Mouse (Mus musculus): ENCODE results near the gene Rasa4. TPM values are rescaled to one million over a fixed set of nuclear protein-coding genes. Genes with fewer than 3 reads are reported as not detected.

The Rasa4 gene
- polyA plus RNA-seq, 1 experiment = 0.06 TPM

DNA sequence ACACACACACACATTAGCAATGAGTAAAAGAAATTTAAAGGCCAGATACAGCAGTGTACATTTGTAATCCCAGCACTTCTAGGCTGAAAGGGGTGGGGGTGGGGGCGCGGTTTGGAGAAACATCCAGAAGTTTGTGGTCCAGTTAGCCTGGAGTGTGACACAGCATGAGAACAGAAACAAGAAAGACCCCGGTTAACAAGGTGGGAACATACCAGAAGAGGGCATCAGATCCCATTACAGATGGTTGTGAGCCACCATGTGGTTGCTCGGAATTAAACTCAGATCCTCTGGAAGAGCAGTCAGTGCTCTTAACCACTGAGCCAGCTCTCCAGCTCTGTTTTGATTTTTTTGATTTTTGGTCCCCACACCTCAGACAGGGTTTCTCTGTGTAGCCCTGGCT lies 27.7 kb upstream of the Rasa4 start:
- no peak for TF ChIP-seq GATA1 (IDR thresholded peaks at IDR 0.05; ENCODE audit: low read length)

GRCm38 (mm10) chr5:136057085-136057484 lies 26.6 kb upstream of the Rasa4 start:
- no peak for TF ChIP-seq GATA1 (IDR thresholded peaks at IDR 0.05; ENCODE audit: low read length)

DNA sequence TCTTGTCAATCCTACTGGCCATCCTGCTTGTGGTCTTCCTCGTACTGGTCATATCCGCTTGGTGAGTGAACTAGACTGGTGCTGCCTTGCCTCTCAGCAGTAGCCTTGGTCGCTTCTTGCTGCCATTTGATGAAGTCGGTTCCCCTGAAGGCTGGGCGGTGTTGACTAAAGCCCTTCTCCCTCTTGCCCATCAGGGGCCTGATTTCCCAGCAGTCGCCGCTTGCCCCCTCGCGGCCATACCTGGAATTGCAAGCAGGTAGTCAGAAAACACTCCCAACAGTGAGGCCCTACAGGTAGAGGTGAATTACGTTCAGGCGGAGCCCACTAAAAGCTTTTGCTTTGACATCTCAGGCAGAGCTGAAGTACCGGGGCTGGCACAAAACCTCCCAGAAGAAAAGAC lies 22.1 kb upstream of the Rasa4 start:
- TF ChIP-seq GATA1 (IDR thresholded peaks at IDR 0.05; ENCODE audit: low read length) = no peak

DNA sequence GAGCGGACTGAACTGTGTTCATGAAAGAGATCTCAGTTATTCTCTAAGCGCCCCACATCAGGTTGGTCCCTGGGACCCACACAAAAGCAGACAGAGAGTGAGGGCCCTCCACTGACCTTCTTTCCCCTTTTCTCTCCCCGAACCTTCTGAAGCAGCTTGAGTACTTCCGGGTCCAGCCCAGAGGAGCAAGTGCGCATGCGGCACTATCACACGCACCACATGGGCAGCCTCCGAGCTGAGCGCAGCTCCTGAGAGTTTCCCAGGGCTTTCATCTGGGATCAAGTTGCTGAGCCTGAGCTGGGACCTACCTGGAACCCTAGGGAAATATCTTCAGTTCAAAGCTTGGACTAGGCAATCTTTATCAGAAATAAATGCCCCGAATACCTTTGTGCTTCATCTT lies 19.8 kb upstream of the Rasa4 start:
- no peak for TF ChIP-seq GATA1 (IDR thresholded peaks at IDR 0.05; ENCODE audit: low read length)

DNA sequence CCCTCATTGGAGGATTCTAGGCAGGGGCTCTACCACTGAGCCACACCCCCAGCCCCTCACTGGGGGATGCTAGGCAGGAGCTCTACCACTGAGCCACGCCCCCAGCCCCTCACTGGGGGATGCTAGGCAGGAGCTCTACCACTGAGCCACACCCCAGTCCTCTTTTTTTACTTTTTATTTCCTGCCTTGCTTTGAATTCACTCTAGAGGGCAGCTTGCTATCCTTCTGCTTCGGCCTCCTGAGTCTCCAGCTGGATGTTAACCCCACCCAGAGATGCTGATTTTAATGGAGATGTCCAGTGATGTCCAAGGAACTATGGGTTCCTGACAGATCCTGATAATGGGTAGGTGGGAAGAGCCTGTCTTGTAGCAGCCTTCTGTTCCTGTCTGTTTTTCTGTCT lies 14.3 kb upstream of the Rasa4 start:
- no peak for TF ChIP-seq GATA1 (IDR thresholded peaks at IDR 0.05; ENCODE audit: low read length)

- TF ChIP-seq GATA1 (IDR thresholded peaks at IDR 0.05; ENCODE audit: low read length) = no peak
These were observed 10.7 kb upstream of the Rasa4 start for GRCm38 (mm10) chr5:136073051-136073450.

- no peak for TF ChIP-seq GATA1 (IDR thresholded peaks at IDR 0.05; ENCODE audit: low read length)
These were observed 10.2 kb upstream of the Rasa4 start for GRCm38 (mm10) chr5:136073526-136073925.

DNA sequence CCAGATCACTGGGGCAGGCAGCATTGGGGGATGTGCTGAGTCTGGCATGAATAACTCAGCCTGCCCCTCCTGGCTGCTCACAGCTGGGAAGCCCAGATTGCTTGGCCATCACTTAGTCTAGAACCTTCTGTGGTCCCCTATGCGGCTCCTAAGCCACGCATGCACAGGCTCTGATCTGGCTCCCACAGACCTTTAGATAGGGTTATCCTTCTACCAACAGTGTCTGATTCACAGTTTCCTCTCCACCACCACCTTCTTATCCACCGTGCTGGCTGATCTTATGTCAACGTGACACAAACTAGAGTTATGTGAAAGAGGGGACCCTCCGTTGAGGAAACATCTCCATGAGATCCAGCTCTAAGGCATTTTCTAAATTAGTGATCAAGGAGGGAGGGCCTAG lies 8.6 kb upstream of the Rasa4 start:
- no peak for TF ChIP-seq GATA1 (IDR thresholded peaks at IDR 0.05; ENCODE audit: low read length)

DNA sequence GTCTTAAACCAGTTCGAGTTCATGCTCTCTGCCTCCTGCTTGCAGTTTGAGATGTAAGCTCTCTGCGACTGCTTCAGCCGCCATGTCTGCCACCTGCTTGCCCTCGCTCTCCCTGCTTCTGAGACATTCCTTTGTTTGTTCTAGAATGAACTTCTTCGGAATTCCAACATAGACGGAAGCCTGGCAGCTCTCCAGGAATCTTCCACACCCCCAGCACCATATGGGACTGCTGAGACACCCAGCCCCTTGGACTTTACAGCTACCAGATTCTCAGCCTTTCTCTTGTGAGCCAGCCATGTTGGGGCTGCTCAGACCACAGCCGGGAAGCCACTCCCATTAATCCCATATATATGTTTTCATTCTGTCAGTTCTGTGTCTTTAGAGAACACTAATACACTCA lies 7.4 kb upstream of the Rasa4 start:
- TF ChIP-seq GATA1 (IDR thresholded peaks at IDR 0.05; ENCODE audit: low read length) = no peak

DNA sequence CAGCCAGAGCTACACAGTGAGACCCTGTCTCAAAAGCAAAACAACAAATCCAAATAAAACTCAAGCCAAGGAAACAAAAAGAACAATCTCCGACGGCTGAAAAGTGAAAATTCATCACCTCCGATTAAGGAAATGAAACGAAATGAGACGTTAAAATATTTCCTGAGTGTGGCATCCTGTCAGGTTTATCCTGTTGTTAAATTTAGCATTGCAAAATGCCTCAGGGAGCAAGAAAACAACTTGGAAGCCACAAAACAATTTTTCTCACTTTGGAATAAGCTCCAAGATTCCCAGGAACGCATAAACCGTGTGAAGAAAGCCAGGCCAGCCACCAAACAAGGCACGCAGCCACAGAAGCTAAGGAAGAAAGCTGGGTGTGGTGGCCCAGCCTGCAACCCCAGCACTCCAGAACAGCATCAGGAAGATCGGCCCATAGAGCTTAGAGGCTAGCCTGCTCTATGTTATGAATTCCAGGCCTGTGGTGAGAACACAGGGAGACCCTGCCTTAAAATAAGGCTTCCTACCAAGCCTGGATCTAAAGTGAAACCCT lies 6.6 kb upstream of the Rasa4 start:
- TF ChIP-seq GATA1 (IDR thresholded peaks at IDR 0.05; ENCODE audit: low read length) = no peak

DNA sequence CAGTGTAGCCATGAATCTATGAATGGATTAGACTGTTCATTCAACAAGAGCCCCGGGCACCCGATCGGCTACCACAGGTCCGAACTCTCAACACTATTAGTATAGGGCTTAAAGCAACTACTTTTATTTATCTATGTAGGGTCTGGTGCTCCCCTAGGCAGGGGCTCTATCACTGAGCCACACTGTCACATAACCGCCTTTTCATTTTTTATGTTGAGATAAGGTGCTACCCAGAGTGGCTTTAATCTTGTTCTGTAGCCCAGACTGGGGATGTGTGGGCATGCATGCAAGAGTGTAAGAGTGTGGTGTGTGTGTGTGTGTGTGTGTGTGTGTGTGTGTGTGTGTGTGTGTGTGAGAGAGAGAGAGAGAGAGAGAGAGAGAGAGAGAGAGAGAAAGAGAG lies 5.6 kb upstream of the Rasa4 start:
- TF ChIP-seq GATA1 (IDR thresholded peaks at IDR 0.05; ENCODE audit: low read length) = no peak

DNA sequence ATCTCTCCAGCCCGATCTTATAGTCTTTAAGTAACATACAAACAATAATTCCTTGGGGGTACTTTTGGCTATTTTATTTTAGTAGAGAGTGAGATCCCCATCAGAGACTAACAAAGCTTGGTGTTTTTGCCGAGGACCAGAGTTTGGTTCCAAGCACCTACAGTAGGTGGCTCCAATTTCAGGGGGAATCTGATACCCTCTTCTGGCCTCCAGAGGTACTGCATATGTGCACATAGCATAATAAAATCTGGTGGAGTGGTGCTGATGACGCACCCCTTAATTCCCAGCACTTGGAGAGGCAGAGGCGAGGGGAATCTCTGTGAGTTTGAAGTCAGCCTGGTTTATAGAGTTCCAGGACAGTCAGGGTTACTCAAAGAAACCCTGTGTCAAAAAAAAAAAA lies 1.4 kb upstream of the Rasa4 start:
- TF ChIP-seq GATA1 (IDR thresholded peaks at IDR 0.05; ENCODE audit: low read length) = no peak

- TF ChIP-seq GATA1 (IDR thresholded peaks at IDR 0.05; ENCODE audit: low read length) = no peak
These were observed 597 bp downstream of the Rasa4 start for GRCm38 (mm10) chr5:136084144-136084881.

DNA sequence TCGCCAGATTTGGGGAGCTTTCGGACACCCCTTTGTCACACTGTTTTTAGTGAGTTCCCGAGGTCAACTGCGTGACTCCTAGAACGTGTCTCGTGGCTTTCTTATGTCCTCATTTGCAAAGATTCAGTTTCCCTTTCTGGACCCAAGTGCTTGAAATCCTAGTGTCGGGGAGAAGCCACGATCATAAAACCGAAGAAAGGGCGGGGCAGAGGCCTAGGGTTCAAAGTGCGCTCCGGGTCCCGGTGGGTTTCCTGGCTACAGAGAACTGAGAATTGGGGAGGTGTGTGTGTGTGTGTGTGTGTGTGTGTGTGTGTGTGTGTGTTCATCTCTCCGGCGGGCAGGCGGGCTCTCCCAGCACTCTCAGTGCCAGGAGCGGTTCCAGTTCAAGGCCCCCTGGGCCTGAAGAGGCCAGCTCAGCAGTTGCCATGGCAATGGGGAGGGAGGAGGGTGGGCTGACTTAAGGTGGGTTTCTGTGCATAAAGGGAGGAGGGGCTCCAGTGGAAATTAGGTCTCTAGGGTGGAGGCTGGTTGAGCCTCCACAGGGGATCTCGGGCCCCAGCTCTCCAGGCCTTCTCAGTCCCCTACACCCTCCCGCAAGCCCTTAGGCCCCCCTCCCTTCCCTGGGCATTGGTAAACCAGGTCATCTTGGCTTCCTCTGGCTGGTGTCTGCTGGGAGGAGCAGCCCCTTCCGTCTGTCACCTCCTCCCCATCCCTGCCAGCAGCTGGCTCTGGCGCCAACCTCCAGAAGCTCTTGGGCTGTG lies 1.4 kb downstream of the Rasa4 start:
- no peak for TF ChIP-seq GATA1 (IDR thresholded peaks at IDR 0.05; ENCODE audit: low read length)

DNA sequence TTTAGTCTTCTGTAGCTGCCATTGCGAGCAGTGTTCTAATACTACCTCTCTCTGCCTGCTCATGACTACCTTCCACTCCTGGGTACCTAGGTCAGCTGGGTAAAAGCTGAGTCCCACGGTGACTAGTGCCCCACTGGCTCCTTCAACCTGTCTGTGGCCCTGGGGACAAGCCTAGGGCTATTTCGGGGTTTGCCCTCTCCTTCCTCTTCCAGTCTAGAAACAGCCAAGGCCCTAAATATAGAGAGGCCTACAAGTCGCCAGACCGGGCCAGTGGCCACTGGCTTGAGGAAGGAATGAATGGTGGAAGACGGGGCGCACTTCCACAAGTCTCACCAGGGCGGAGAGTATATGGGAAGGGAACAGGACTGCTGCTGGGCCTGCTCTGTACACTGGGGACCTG lies 2.6 kb downstream of the Rasa4 start:
- no peak for TF ChIP-seq GATA1 (IDR thresholded peaks at IDR 0.05; ENCODE audit: low read length)

DNA sequence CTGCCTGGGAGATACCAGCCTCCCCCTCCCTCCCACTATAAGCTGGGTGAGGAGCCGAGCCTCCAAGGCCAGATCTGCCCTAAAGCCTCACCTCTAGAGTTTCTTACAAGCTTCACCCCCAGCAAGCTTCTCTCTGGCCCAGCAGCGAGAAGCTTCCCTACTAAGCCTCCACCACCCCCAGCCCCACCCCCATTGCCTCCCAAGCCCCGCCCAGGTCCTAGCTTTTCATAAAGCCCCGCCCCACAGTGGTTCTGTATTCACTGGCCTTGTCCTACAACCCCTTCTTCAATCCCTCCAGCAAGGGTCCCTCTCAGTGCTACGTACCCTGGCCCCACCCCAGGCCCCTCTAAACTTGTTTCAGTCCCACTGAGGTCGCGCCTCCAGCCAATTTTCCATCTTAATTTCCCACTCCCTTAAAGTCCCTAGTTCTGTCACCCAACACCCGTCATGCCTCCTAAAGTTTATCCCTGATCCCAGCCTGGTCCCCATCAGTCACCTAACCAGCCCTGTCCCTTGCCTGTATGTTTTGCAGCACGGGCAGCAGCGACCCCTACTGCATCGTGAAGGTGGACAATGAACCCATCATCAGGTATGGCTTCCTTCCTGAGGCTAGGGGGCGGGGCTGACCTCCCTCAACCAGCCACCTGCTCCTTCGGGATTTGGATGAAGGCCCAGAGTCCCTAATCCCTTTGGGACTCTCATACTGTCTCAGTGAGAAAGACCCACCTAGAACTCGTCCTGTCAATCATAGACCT lies 5.3 kb downstream of the Rasa4 start:
- no peak for TF ChIP-seq GATA1 (IDR thresholded peaks at IDR 0.05; ENCODE audit: low read length)
